Mouse (Mus musculus): Measurements from ENCODE around the gene Lsmem1. TPM values are rescaled to one million over a fixed set of nuclear protein-coding genes. Genes with fewer than 3 reads are reported as not detected.

The Lsmem1 gene
- polyA plus RNA-seq, 1 experiment from 2014 or later = not detected

- H3K9me3 ChIP-seq (replicated peaks; ENCODE audit: control insufficient read depth, low read length, poor library complexity, severe bottlenecking) = no peaks in the 10 kb centered on the region
- H3K4me2 ChIP-seq (ENCODE audit: low read length) = no peak overlapping the region
- H3K4me3 ChIP-seq (ENCODE audit: low read depth, low read length) = no peak overlapping the region
- no peaks in the 10 kb centered on the region for H3K4me1 ChIP-seq (ENCODE audit: control insufficient read depth, insufficient read depth, low read length)
- no peak overlapping the region for H3K27ac ChIP-seq (ENCODE audit: low read length)
- no peaks in the 10 kb centered on the region for H3K27me3 ChIP-seq (ENCODE audit: control insufficient read depth, insufficient read depth, low read depth, low read length)
- no peak for ATAC-seq
- H3K9ac ChIP-seq (ENCODE audit: low read depth, low read length) = no peak overlapping the region
- H3K36me3 ChIP-seq (ENCODE audit: control insufficient read depth, insufficient read depth, low read length) = no peaks in the 10 kb centered on the region
- WGBS = 97% methylated on average over 1 of the region's 1 CpGs
These were observed 29.6 kb downstream of the Lsmem1 start for GRCm38 (mm10) chr12:40169675-40170074.

GRCm38 (mm10) chr12:40164621-40165020 lies 34.7 kb downstream of the Lsmem1 start:
- Histone ChIP-seq H3K4me2 (ENCODE audit: low read length) (no peak overlapping the region), H3K27ac (ENCODE audit: low read length) (no peak overlapping the region), H3K27me3 (ENCODE audit: control insufficient read depth, insufficient read depth, low read depth, low read length) (no peaks in the 10 kb centered on the region), H3K4me1 (ENCODE audit: control insufficient read depth, insufficient read depth, low read length) (no peaks in the 10 kb centered on the region), H3K4me3 (ENCODE audit: low read depth, low read length) (no peak overlapping the region), H3K36me3 (ENCODE audit: control insufficient read depth, insufficient read depth, low read length) (no peaks in the 10 kb centered on the region), H3K9me3 (replicated peaks; ENCODE audit: control insufficient read depth, low read length, poor library complexity, severe bottlenecking) (no peaks in the 10 kb centered on the region), H3K9ac (ENCODE audit: low read depth, low read length) (no peak overlapping the region)
- 8% methylated on average over 2 of the region's 2 CpGs for WGBS
- peak; percentile 80 for ATAC-seq

GRCm38 (mm10) chr12:40160777-40161176 lies 38.5 kb downstream of the Lsmem1 start:
- no peak for ATAC-seq
- H3K4me3 ChIP-seq (ENCODE audit: low read depth, low read length) = no peak overlapping the region
- no peaks in the 10 kb centered on the region for H3K4me1 ChIP-seq (ENCODE audit: control insufficient read depth, insufficient read depth, low read length)
- no peak overlapping the region for H3K27ac ChIP-seq (ENCODE audit: low read length)
- no peak overlapping the region for H3K9ac ChIP-seq (ENCODE audit: low read depth, low read length)
- H3K27me3 ChIP-seq (ENCODE audit: control insufficient read depth, insufficient read depth, low read depth, low read length) = no peaks in the 10 kb centered on the region
- H3K9me3 ChIP-seq (replicated peaks; ENCODE audit: control insufficient read depth, low read length, poor library complexity, severe bottlenecking) = no peaks in the 10 kb centered on the region
- WGBS = 72% methylated on average over 2 of the region's 2 CpGs
- no peaks in the 10 kb centered on the region for H3K36me3 ChIP-seq (ENCODE audit: control insufficient read depth, insufficient read depth, low read length)
- no peak overlapping the region for H3K4me2 ChIP-seq (ENCODE audit: low read length)

GRCm38 (mm10) chr12:40154188-40154587 lies 45.1 kb downstream of the Lsmem1 start:
- Histone ChIP-seq H3K27me3 (ENCODE audit: control insufficient read depth, insufficient read depth, low read depth, low read length) (no peaks in the 10 kb centered on the region), H3K4me2 (ENCODE audit: low read length) (no peak overlapping the region), H3K4me3 (ENCODE audit: low read depth, low read length) (no peak overlapping the region), H3K9me3 (replicated peaks; ENCODE audit: control insufficient read depth, low read length, poor library complexity, severe bottlenecking) (no peaks in the 10 kb centered on the region), H3K36me3 (ENCODE audit: control insufficient read depth, insufficient read depth, low read length) (no peaks in the 10 kb centered on the region), H3K27ac (ENCODE audit: low read length) (no peak overlapping the region), H3K9ac (ENCODE audit: low read depth, low read length) (no peak overlapping the region), H3K4me1 (ENCODE audit: control insufficient read depth, insufficient read depth, low read length) (no peaks in the 10 kb centered on the region)
- no peak for ATAC-seq
- WGBS = 95% methylated on average over 6 of the region's 6 CpGs

GRCm38 (mm10) chr12:40152353-40153069 lies 46.8 kb downstream of the Lsmem1 start:
- H3K36me3 ChIP-seq (ENCODE audit: control insufficient read depth, insufficient read depth, low read length) = no peaks in the 10 kb centered on the region
- 89% methylated on average over 8 of the region's 8 CpGs for WGBS
- no peak overlapping the region for H3K27ac ChIP-seq (ENCODE audit: low read length)
- H3K9ac ChIP-seq (ENCODE audit: low read depth, low read length) = no peak overlapping the region
- no peak overlapping the region for H3K4me2 ChIP-seq (ENCODE audit: low read length)
- no peak overlapping the region for H3K4me3 ChIP-seq (ENCODE audit: low read depth, low read length)
- ATAC-seq = no peak
- H3K9me3 ChIP-seq (replicated peaks; ENCODE audit: control insufficient read depth, low read length, poor library complexity, severe bottlenecking) = no peaks in the 10 kb centered on the region
- no peaks in the 10 kb centered on the region for H3K4me1 ChIP-seq (ENCODE audit: control insufficient read depth, insufficient read depth, low read length)
- H3K27me3 ChIP-seq (ENCODE audit: control insufficient read depth, insufficient read depth, low read depth, low read length) = no peaks in the 10 kb centered on the region

GRCm38 (mm10) chr12:40147319-40147718 lies 52.0 kb downstream of the Lsmem1 start:
- H3K4me1 ChIP-seq (ENCODE audit: control insufficient read depth, insufficient read depth, low read length) = no peaks in the 10 kb centered on the region
- no peak overlapping the region for H3K27ac ChIP-seq (ENCODE audit: low read length)
- H3K36me3 ChIP-seq (ENCODE audit: control insufficient read depth, insufficient read depth, low read length) = no peaks in the 10 kb centered on the region
- H3K9me3 ChIP-seq (replicated peaks; ENCODE audit: control insufficient read depth, low read length, poor library complexity, severe bottlenecking) = no peaks in the 10 kb centered on the region
- WGBS = 88% methylated on average over 4 of the region's 4 CpGs
- H3K27me3 ChIP-seq (ENCODE audit: control insufficient read depth, insufficient read depth, low read depth, low read length) = no peaks in the 10 kb centered on the region
- no peak for ATAC-seq
- H3K4me3 ChIP-seq (ENCODE audit: low read depth, low read length) = no peak overlapping the region
- no peak overlapping the region for H3K4me2 ChIP-seq (ENCODE audit: low read length)
- no peak overlapping the region for H3K9ac ChIP-seq (ENCODE audit: low read depth, low read length)

- H3K4me3 ChIP-seq (ENCODE audit: low read depth, low read length) = no peak overlapping the region
- H3K4me2 ChIP-seq (ENCODE audit: low read length) = no peak overlapping the region
- no peak overlapping the region for H3K27ac ChIP-seq (ENCODE audit: low read length)
- H3K27me3 ChIP-seq (ENCODE audit: control insufficient read depth, insufficient read depth, low read depth, low read length) = no peaks in the 10 kb centered on the region
- ATAC-seq = no peak
- H3K9me3 ChIP-seq (replicated peaks; ENCODE audit: control insufficient read depth, low read length, poor library complexity, severe bottlenecking) = no peaks in the 10 kb centered on the region
- H3K4me1 ChIP-seq (ENCODE audit: control insufficient read depth, insufficient read depth, low read length) = no peaks in the 10 kb centered on the region
- WGBS = 77% methylated on average over 5 of the region's 5 CpGs
- no peak overlapping the region for H3K9ac ChIP-seq (ENCODE audit: low read depth, low read length)
- no peaks in the 10 kb centered on the region for H3K36me3 ChIP-seq (ENCODE audit: control insufficient read depth, insufficient read depth, low read length)
These were observed 52.8 kb downstream of the Lsmem1 start for GRCm38 (mm10) chr12:40146510-40146909.

- no peaks in the 10 kb centered on the region for H3K27me3 ChIP-seq (ENCODE audit: control insufficient read depth, insufficient read depth, low read depth, low read length)
- H3K9me3 ChIP-seq (replicated peaks; ENCODE audit: control insufficient read depth, low read length, poor library complexity, severe bottlenecking) = no peaks in the 10 kb centered on the region
- H3K4me1 ChIP-seq (ENCODE audit: control insufficient read depth, insufficient read depth, low read length) = no peaks in the 10 kb centered on the region
- no peak overlapping the region for H3K9ac ChIP-seq (ENCODE audit: low read depth, low read length)
- ATAC-seq = no peak
- no peak overlapping the region for H3K4me3 ChIP-seq (ENCODE audit: low read depth, low read length)
- WGBS = 88% methylated on average over 5 of the region's 5 CpGs
- H3K4me2 ChIP-seq (ENCODE audit: low read length) = no peak overlapping the region
- H3K36me3 ChIP-seq (ENCODE audit: control insufficient read depth, insufficient read depth, low read length) = no peaks in the 10 kb centered on the region
- H3K27ac ChIP-seq (ENCODE audit: low read length) = no peak overlapping the region
These were observed 58.6 kb downstream of the Lsmem1 start for GRCm38 (mm10) chr12:40140706-40141105.

GRCm38 (mm10) chr12:40139484-40140245 lies 59.6 kb downstream of the Lsmem1 start:
- Histone ChIP-seq H3K27me3 (ENCODE audit: control insufficient read depth, insufficient read depth, low read depth, low read length) (no peaks in the 10 kb centered on the region), H3K9ac (ENCODE audit: low read depth, low read length) (no peak overlapping the region), H3K9me3 (replicated peaks; ENCODE audit: control insufficient read depth, low read length, poor library complexity, severe bottlenecking) (no peaks in the 10 kb centered on the region), H3K36me3 (ENCODE audit: control insufficient read depth, insufficient read depth, low read length) (no peaks in the 10 kb centered on the region), H3K4me2 (ENCODE audit: low read length) (no peak overlapping the region), H3K4me3 (ENCODE audit: low read depth, low read length) (no peak overlapping the region), H3K4me1 (ENCODE audit: control insufficient read depth, insufficient read depth, low read length) (no peaks in the 10 kb centered on the region), H3K27ac (ENCODE audit: low read length) (no peak overlapping the region)
- ATAC-seq = no peak
- 83% methylated on average over 8 of the region's 8 CpGs for WGBS

All from midbrain, embryonic 16.5 days (tissue).